Mouse (Mus musculus): ENCODE data around the gene Emc10.

- no peak for TF ChIP-seq CTCF (conservative IDR thresholded peaks at IDR 0.05; ENCODE audit: low read length)
- TF ChIP-seq NANOG (IDR thresholded peaks at IDR 0.05; ENCODE audit: borderline replicate concordance, low read length) = no peak
These were observed 40.2 kb upstream of the Emc10 start for GRCm38 (mm10) chr7:44536590-44536968.
